Mouse (Mus musculus) layer of hippocampus, adult 18-20 months (tissue): Measurements from ENCODE around the gene Ano10. TPM values are rescaled to one million over a fixed set of nuclear protein-coding genes. Genes with fewer than 3 reads are reported as not detected.
A peak's percentile ranks its signal among the peaks of the same experiment; 100 is the strongest.

ENCODE experiments used
- DNase-seq, 2 experiments: peaks; one replicate each; pipeline ENCODE4 v3.0.0; 2022; ENCODE audit warnings: low spot score in 2 of 2
- total RNA-seq, 2 experiments: library from RNA; stranded (reverse); gene quantifications; 2 replicates each; pipeline ENCODE4 v1.2.3; 2021

Ano10 gene
- total RNA-seq, 2 experiments from 2014 or later: 23.8 to 26.4 TPM

GRCm38 (mm10) chr9:122293865-122294241, 370 bp downstream of the Ano10 start:
- no peak for DNase-seq

DNA sequence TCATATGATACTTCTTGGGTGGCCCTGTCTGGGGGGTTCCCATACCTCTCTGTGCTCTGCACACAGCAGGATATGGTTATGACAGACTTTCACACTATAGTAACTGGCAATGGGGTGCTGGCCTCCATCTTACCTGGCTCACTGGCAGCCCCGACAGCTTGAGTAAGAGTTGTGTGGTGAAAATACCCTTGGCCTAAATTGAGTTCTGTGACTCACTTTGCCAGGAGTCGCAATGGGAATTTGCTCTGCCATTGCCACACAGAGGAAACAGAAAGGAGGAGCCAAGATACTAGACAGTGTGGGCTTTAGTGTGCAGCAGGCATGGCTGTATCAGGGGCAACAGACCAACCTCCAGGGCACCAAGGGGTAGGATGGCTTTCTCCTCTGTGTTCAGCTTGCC, 4.0 kb downstream of the Ano10 start:
- DNase-seq: no peak

DNA sequence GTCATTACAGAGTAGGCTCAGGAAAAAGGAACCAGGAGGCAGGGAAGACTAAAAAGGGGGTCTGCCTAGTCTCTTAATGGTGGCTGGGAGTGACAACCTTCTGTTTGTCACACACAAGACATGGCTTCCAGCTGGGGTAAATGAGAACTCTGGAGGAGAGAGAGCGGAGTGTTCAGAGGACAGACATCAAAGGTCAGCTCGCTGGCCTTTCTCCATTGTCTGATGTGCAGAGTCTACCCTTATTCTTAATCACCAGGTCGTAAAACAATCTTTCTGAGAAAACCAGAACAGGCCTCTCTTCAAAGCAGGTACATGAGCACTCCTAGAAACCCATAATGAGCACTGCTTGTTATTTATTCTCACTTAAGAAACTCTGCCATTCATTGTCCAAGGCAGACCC, 5.8 kb downstream of the Ano10 start:
- no peak for DNase-seq

DNA sequence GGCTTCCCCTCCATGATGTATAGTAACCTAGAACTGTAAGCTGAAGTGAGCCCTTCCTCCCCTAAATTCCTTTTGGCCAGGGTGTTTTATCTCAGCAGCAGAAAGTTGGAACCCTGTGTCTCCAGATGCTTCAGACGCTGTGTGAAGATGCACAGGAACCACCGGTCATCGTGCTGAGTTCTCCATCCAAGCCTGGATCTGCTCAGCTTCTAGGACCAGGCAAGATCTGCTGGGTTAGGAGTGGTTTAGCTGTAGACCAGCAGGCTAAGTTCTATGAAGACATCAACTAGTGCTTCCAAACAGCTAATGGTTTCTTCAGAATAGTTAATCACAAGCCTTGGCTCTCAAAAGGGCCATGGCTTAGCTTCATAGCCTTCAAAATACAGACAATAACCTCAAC, 6.7 kb downstream of the Ano10 start:
- no peak for DNase-seq

DNA sequence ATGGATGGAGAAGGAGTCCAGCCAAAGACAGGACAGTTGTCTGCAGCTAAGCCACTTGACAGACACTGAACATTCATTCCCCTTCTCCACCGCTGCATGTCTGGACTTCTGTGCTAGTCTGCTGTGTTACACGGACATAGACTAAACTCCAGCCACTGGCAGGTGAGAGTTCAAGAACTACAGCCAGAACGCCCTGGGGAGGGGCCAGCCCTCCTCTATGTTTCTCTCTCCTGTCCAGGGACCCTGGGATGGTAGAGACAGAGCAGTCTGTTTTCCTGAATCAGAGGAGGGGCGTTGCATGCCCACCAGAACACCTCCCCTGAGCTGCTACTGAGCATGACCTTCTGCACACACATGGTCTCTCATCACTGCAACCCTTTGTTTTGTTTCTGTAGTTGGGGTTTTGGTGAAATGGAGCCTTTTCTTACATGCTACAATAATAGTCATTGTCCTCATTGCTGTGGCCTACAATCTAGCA, 8.4 kb downstream of the Ano10 start:
- no peak for DNase-seq

- no peak for DNase-seq
Observed at GRCm38 (mm10) chr9:122285146-122285832, 8.9 kb downstream of the Ano10 start.

- DNase-seq: no peak
Observed at GRCm38 (mm10) chr9:122284696-122285095, 9.5 kb downstream of the Ano10 start.

DNA sequence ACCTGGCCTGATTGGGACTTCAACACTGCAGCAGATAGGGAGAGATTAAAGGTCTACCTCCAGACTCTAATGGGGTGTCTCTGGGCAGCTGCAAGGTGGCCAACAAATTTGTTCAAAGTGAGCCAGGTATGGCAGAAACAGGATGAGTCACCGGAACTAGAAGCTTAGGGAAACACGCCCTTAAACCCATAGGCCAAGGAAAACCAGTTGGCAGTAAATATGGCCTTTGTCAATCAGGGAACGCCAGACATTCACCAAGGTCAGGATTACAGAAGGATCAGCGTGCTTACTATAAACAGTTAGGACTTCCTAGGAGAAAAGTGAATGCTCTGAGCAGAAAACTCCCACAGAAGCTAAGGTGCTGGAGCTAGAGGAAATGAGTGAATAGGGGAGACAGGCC, 13.2 kb downstream of the Ano10 start:
- DNase-seq: no peak

DNA sequence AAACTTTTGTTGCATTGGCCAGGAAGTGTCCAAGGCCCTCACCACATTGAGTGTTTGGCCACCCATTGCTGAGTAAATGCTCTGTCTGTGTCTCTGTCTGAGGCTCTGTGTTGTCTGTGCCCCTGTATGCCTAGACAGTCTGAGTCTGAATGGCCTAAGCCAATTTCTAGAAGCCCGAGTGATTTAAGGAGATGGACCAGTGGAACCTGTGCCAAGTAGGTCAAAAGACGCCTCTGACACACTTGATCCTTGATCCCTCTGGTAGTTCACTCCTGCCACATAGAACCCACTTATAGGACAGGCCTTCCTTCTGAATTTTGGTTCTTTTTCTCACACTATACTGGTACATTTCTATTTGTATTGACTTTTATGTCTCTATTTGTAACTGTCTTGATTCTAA, 17.6 kb downstream of the Ano10 start:
- no peak for DNase-seq

GRCm38 (mm10) chr9:122276134-122276533, 18.1 kb downstream of the Ano10 start:
- DNase-seq: no peak

DNA sequence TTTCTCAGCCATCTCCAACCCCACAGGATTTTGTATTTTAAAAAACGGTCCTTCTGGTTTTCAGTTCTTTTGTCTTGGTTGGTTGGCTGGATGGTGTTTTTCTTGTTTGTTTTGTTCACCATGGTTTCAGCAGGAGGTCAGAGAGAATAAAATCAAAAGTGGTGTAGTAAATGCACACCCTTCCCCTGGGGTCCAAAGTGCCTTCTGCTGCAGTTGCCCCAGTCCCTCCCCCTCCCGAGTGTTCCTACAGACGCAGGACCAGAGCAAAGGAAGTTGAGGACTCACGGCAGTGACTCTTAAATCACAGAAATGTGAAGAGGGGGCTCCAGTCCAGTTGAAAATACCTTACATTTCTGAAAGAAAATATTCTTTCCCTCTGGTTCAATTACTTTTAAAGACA, 19.9 kb downstream of the Ano10 start:
- DNase-seq: no peak

- DNase-seq: peak in 1 of 2 experiments; percentile 11
Observed at GRCm38 (mm10) chr9:122273879-122274278, 20.3 kb downstream of the Ano10 start.

GRCm38 (mm10) chr9:122271866-122272265, 22.4 kb downstream of the Ano10 start:
- no peak for DNase-seq

- no peak for DNase-seq
Observed at GRCm38 (mm10) chr9:122271318-122271717, 22.9 kb downstream of the Ano10 start.

DNA sequence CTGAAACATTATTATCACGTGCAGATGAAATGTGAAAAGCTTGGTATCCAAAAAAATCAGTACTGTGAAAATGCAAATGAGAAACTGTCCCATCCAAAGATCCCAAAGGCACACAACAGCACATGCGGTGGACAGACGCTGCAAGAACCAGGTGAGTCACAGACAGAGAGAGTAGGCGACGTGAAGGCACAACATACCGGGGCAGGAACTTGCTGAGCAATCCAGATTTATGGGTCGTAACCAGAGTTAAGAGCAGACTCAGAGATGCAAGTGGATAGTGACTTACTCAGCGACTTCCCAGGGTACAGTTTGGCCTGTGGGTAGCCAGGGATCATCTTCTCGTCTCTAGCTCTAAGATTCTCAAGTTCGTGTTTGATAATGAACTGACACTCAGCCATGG, 23.3 kb downstream of the Ano10 start:
- no peak for DNase-seq

GRCm38 (mm10) chr9:122269256-122270041, 24.8 kb downstream of the Ano10 start:
- DNase-seq: no peak

DNA sequence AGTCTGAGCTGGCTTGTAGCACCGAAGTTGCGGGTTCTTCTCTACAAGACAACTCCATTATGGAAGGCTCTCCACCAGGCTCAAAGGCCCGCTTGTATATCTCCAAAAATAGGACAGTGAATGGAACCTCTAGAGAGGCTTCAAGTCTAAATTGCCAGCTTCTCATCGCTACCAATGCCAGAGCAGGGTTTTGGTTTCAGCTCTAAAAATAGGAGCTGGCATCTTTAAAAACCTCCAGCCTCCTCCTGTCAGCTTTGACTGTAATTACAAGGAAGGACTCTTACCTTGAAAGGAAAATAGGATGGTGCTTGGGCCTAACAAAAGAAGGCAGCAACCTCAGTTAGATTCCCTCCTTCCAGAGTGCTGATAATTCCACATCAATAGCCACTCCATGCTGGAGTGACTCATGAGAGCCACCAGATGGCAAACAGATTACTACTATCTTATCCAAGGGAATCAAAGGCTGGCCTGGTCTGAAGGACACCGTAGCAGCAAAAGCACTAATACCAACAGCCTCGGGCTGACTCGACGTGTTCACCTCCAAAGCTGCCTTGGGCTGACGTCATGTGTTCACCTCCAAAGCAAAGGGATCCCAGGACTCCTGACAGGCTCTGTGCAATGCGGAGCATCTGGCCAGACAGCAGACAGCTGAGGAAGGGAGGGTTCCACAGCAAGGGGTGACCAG, 28.6 kb downstream of the Ano10 start:
- peak in 1 of 2 experiments; percentile 16 for DNase-seq

DNA sequence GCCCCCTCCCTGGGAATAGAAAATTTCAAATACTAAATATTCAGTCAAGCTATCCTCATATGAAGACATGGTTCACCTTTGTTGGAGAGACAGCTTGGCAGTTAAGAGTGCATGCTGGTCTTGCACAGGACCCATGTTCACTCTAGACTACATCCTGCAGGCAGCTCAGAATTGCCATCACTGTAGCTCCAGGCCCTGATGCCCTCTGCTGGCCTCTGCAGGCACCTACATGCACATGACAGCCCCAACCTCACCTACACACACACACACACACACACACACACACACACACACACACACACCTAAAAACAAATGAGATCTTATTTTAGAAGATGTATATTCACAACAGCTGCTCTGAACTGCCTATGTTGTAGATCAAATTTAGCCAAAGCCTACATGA, 31.1 kb downstream of the Ano10 start:
- DNase-seq: no peak

DNA sequence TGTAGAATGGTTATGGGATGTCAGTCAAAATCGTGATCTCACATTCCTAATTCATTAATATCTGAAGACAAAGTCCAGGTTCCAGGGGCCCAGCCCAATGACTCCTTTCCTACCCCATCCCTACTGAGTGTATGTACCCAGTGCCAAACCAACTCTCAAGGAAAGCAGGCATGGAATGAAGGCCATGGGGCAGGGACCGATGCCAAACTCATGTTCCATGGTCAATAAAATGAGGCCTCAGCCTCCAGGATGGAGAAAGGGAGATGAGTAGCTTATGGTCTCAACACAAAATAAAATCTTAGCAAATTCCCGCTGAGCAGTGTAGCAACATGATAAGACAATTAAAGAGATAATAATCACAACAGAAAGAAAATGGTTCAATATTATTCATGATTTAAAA, 39.8 kb downstream of the Ano10 start:
- no peak for DNase-seq

DNA sequence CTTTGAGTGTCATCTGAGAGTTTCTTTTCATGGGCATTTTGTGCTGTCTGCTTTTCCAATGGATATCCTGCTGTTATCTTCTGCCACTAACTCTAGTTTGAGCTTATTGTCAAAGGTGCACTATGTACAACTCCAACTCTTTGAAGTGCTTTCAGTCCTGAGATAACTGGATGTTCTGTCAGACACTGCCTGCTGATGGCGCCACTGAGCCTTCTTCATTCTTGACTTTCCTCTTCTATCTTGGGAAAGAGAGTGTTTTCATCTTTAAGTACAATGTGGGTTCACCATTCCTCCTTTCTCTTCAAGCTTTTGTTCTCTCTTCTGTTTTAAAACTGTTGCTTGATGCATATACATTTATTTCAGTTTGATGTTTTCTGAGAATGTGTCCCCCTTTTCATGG, 42.1 kb downstream of the Ano10 start:
- DNase-seq: no peak

- peak in 1 of 2 experiments; percentile 45 for DNase-seq
Observed at GRCm38 (mm10) chr9:122248168-122248567, 46.1 kb downstream of the Ano10 start.

DNA sequence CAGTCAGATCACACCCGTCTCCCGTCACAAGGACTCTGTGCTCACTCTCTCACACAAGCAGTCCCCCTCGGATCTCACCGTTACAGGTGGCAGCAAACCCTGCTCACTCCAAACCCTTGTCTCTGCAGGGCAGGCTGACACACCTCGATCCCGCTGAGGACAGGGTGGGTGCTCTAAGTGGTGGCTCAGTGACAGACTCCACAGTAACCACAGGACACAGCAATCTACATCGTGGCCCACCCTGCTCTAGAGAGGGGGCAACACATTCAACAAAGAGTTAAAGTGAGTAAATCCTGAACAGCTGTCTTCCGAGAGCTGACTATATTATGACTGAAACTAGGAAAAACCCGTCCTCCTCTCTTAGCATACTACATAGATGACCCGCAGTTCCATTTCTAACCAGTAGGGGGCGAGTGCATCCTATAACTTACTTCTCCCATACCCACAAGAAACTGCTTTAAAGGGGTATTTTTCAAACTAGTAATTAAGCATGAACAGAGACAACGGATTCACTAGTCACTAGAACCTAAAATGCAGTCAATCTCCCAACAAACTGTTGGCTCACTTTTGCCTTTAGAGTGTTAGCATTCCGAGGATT, 46.7 kb downstream of the Ano10 start:
- DNase-seq: peak; percentile 53 to 94
